Mouse (Mus musculus): ENCODE measurements around the gene Kctd21. TPM values are rescaled to one million over a fixed set of nuclear protein-coding genes. Genes with fewer than 3 reads are reported as not detected.

Kctd21 gene
- total RNA-seq, 2 experiments from 2014 or later, result 1.3 to 2.3 TPM

- DNase-seq, result peak; percentile 19
These were observed 54.8 kb downstream of the Kctd21 start for GRCm38 (mm10) chr7:97386806-97387370.

DNA sequence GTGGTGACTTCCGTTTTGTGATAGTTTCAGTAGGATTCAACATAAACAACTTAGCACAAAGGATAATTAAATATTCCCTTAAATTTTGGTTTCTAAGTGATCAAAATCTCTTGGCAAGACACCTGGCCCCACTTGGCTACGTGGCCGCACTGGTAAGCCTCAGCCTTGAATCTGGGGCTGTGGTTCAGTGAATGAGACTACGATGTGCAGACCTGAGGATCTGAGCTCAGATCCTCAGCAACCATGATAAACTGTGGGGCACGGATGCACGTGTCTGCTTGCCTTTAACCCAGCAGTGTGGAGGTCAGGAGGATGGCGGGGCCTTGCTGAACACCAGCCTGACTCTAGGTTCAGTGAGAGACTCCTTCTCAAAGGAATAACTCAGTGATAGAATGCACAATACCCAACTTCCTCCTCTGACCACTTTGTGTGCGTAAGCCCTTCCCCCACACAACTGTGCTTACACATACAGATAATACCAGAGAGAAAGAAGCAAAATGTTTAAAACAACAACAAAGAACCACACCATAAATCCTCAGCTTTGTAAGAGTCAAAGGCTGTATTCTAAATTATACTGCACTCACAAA lies 55.5 kb downstream of the Kctd21 start:
- no peak for DNase-seq

DNA sequence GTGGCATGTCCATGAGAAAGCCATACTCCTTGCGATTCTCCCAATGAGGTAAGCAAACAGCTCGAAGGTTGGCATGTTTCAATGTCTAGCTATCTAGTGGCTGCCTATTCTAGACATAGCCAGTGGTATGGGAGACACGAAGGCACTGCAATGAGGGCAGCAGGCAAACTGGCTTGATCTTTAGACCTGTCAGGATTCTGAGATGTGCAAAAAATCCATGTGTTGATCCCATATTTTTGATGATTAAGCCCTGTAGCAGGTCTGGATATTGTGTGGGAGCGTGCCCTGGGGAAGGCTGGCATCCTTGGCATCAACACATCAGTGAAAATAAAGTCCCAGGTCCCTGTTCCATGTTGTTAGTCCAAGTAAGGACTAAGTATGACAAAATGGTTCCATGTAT lies 56.4 kb downstream of the Kctd21 start:
- DNase-seq, result no peak

DNA sequence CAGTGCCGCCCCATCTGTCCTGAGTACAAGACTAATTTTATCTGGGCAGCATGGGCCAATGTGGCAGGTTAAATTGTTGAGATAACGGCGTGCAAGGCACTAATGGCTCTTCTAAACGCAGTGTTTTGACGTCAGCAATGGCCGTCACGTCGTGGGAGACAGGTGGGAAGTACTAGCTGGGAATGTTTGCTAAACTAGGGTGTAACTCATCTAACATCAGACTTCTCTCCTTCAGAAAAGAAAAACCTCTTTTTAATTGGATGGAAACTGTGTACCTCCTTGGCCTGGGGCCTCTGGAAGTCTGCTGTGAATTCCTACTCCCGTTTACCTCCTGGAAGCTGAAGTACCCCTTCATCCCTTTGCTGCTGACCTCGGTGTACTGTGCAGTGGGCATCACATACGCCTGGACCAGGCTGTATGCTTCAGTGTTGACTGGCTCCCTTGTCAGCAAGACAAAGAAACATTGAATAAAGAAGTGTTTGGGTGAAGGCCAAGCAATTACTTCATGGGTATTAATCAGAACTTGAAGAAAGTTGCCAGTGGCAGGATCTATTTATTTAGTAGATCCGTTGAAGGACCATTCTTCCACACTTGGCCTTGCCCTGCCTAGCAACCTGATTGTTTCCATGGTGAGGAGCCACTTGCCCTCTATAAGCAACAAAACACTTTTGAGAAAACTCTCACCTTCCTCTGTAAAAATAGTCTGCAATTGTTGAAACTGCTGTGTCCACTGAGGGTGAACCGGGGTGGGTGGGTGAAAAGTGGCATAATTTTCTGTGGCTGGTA lies 59.4 kb downstream of the Kctd21 start:
- DNase-seq, result no peak

DNA sequence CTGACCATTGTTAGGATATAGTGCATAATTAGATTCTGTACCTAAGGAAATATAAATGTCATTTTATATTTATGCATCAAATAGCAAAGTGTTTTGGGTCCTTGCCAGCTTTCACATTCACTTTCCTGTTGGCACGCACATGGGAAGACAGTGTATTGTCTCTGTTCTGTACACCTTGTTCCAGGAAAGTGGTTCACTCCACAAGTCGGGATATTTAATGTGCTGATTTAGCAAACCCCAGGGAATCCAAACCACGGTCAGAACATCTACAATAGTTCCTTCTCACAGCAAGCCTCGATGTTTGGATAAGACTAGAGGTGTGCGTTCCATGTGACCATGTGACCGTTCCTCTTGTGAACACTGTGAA lies 59.9 kb downstream of the Kctd21 start:
- DNase-seq, result no peak

DNA sequence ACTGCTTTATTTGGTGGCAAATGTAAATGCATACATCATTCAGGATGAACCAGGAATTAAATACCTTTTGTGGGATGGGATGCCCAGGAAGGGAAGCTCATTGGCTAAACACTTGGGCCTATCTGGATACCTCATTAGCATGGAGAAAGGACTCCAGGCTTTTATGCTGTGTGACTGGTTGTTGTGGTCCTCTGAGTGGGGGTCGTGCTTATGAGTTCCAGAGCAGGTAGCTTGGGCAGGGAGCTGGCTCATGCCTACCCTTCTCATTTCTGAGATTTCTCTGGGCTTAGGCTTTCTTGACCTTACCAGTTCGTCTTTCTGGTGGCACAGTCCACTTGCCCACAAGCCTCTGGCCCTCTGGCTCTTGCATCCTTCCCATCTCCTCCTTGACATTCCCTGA lies 62.2 kb downstream of the Kctd21 start:
- DNase-seq, result no peak

DNA sequence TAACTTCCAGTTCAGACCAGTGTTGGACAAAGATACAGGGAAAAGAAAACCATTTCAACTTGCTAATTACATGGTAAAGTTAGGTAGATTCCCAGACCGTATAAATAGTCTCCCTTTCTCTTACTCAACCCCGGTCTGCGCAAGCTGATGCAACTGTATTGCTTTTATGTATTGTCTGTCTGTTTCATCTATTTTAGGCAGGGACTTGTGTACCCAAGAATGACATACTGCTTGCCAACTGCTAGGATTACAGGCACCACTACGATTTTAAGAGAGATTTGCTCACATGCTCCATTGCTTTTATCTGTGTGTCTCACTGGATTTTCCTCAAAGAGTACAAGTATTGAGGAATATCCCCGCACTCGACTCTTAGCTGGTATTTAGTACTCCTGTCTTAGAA lies 66.8 kb downstream of the Kctd21 start:
- no peak for DNase-seq

Other genes with a start within 250 kb of the Kctd21 start
- gene Usp35, start 307 bp upstream of the Kctd21 start, total RNA-seq (2021), result 1 to 10 TPM; 1.3 to 2.0 TPM
- 1 to 10 TPM; 5.3 to 7.2 TPM for gene Alg8, start 39.3 kb downstream of the Kctd21 start, total RNA-seq (2021)
- gene Ndufc2, start 67.7 kb downstream of the Kctd21 start, total RNA-seq (2021), result 100 to 1,000 TPM; 280 to 319 TPM
- 10 to 100 TPM; 32.6 to 44.3 TPM for gene Thrsp, start 85.4 kb downstream of the Kctd21 start, total RNA-seq (2021)
- 1 to 10 TPM in 1 of 2 experiments, under 1 TPM in 1; 0.54 to 1.3 TPM for gene Kctd14, start 119.0 kb downstream of the Kctd21 start, total RNA-seq (2021)
- gene Ints4, start 148.6 kb downstream of the Kctd21 start, total RNA-seq (2021), result 10 to 100 TPM; 27.2 to 27.3 TPM
- gene Aamdc, start 247.2 kb downstream of the Kctd21 start, total RNA-seq (2021), result 100 to 1,000 TPM; 131 to 137 TPM
- 10 to 100 TPM; 15.5 to 20.5 TPM for gene Rsf1, start 247.6 kb downstream of the Kctd21 start, total RNA-seq (2021)

All from gastrocnemius, postnatal 10 days (tissue).